Mouse (Mus musculus) lung, embryonic 14.5 days (tissue): ENCODE data around the gene 5730596B20Rik. TPM values are rescaled to one million over a fixed set of nuclear protein-coding genes. Genes with fewer than 3 reads are reported as not detected.

Source experiments
- ATAC-seq: fragments of 200-750 bp; cut with Nextera tagmentation; 2 replicates; pipeline ENCODE4 v1.8.0; 2017; ENCODE audit warnings: mild to moderate bottlenecking, moderate TSS enrichment, moderate library complexity; ENCODE audit not compliant: insufficient read depth
- DNase-seq: peaks from one replicate; pipeline ENCODE4 v3.0.0-alpha.2; 2015
- H3K27ac ChIP-seq: fragments of 300-500 bp; sonication (generic); 2 replicates; pipeline ENCODE4 v1.5.1; 2014; ENCODE audit warnings: low read depth, mild to moderate bottlenecking, moderate library complexity
- H3K27me3 ChIP-seq: fragments of 300-500 bp; sonication (generic); 2 replicates; pipeline ENCODE4 v1.6.1; 2014; ENCODE audit warnings: low read length, control low read depth; ENCODE audit not compliant: insufficient read depth
- H3K36me3 ChIP-seq: fragments of 300-500 bp; sonication (generic); 2 replicates; pipeline ENCODE4 v1.6.1; 2014; ENCODE audit warnings: control low read depth; ENCODE audit not compliant: insufficient read depth
- H3K4me1 ChIP-seq: fragments of 300-500 bp; sonication (generic); 2 replicates; pipeline ENCODE4 v1.6.1; 2014; ENCODE audit warnings: antibody characterized with exemption, control low read depth; ENCODE audit not compliant: insufficient read depth
- H3K4me2 ChIP-seq: fragments of 300-500 bp; sonication (generic); 2 replicates; pipeline ENCODE4 v1.6.1; 2014; ENCODE audit warnings: mild to moderate bottlenecking
- H3K4me3 ChIP-seq: fragments of 300-500 bp; sonication (generic); 2 replicates; pipeline ENCODE4 v1.5.1; 2014; ENCODE audit warnings: low read depth, low read length
- H3K9ac ChIP-seq: fragments of 300-500 bp; sonication (generic); 2 replicates; pipeline ENCODE4 v1.6.1; 2014
- H3K9me3 ChIP-seq: fragments of 300-500 bp; sonication (generic); 2 replicates; pipeline ENCODE4 v1.6.1; 2016; ENCODE audit warnings: low read depth, low read length, control low read depth
- CTCF ChIP-seq: IDR thresholded peaks from 2 replicates; pipeline ENCODE4 v1.5.1; 2016; ENCODE audit warnings: antibody characterized with exemption, low read depth
- WGBS: fragments of 180-500 bp; shearing (Covaris S2); extraction: QIAGEN DNeasy Blood & Tissue Kit; methylation state at CpG from one replicate; pipeline ENCODE4 v1.1.7; 2014; 5-methylcytosine and 5-hydroxymethylcytosine counted together
- polyA plus RNA-seq: library from polyadenylated mRNA; unstranded; fragments of >200 nt; fragmentation: Nextera tagmentation; extraction: Ambion mirVana; gene quantifications from 2 replicates; pipeline ENCODE4 v1.2.1, GENCODE M21; 2014

5730596B20Rik gene
- polyA plus RNA-seq, 1 experiment from 2014 or later, result 2.6 TPM

DNA sequence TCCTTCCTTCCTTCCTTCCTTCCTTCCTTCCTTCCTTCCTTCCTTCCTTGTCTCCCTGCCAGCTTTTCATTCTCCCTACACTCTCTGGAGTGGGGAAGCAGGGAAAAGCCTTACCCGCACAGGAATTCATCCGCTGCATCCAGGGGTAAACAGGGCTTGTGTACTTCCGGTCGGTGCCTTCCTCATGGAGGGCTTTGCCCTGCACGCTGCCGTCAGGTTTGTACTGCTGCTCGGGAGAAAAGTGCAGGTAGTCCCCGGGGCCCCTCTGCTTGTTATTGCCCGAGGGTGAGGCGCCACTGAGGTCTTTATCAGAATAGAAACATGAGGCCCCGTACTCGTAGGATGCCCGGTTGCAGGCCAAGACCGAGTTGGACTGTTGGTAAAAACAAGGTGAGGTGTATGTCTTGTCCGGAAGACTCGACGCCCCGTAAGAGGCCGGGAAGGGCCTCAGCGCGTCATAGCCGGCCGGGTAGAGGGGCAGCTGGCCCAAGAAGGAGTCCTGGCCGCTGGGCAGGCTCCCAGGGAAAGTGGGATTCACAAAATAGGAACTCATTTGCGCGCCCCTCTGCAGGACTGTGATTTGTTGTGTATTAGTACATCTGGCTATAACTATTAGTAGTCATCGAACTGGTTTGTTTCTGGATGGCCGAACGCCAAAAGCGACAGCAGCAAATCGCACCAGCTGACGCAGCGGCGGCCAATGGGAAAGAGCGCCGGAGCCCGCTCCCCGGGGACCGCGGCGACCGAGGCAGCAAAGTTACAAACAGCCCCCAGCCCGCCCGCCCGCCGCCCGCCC is 31.0 kb downstream of the 5730596B20Rik start, which contains the start of gene Hoxa6:
Hoxa6 (minus strand) TSS at position 651 of the 796 bp plus-strand sequence.
- ATAC-seq (no peak), DNase-seq (peak; percentile 88)
- H3K9ac ChIP-seq, result peak within 1 kb of the TSS; percentile 100
- H3K27me3 ChIP-seq, result peaks cover 90% of the 10 kb centered on the region
- WGBS, result 1% methylated on average over 47 of the region's 47 CpGs
- 0 out of 2 replicates have a peak, but pooled peaks cover 3% of the 10 kb centered on the region for H3K4me1 ChIP-seq
- peak within 1 kb of the TSS; percentile 89 for H3K27ac ChIP-seq
- no peaks in the 10 kb centered on the region for H3K9me3 ChIP-seq
- H3K4me2 ChIP-seq, result peak within 1 kb of the TSS; percentile 87
- H3K4me3 ChIP-seq, result peak within 1 kb of the TSS; percentile 90
- H3K36me3 ChIP-seq, result peaks cover 7% of the 10 kb centered on the region; the same call in 1 of the 2 replicates
- no peak for TF ChIP-seq CTCF

DNA sequence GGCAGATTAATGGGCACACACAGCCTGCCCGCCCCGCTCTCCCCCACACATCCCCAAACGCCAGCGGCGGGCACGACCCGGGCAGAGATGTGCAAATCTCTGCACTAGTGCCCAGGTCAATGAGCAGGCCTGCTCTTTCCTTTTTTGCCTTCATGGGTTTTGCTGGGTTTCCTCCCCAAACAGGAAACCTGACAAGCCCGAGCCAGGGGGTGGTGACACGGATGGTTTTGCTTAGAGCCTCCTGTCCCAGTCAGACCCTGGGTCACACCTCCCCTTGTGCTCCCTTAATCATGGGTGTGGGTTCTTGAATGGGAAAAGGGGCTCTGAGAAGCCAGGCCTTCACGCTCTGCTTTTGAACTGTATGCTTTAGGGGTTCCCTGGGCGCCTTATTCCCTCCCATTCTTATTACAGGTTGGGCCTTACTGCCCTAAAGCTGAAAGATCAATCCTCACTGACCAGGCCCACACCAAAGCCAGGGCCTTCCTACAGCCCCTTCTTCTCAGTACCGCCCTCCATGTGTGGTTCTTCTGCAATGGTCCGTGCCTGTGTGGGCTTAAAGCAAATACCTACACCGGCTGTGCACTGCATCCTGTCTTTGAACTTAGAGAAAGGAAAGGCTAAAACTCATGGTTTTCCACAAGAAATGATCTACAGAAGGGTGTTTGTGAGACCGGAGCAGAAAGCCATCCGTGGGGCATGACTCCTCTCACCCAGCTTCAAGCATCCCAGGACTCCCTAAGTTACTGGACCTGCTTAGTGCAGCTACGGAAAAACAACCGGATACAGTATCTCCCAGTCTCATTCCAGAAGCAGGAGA is 31.8 kb downstream of the 5730596B20Rik start:
- peak overlapping the region; percentile 89 for H3K27ac ChIP-seq
- no peak for ATAC-seq
- H3K36me3 ChIP-seq, result 0 out of 2 replicates have a peak, but pooled peaks cover 5% of the 10 kb centered on the region
- H3K9me3 ChIP-seq, result no peaks in the 10 kb centered on the region
- peaks cover 90% of the 10 kb centered on the region for H3K27me3 ChIP-seq
- peak overlapping the region; percentile 87 for H3K4me2 ChIP-seq
- 17% methylated on average over 18 of the region's 18 CpGs for WGBS
- H3K4me1 ChIP-seq, result 0 out of 2 replicates have a peak, but pooled peaks cover 3% of the 10 kb centered on the region
- peak overlapping the region; percentile 64 for H3K9ac ChIP-seq
- no peak for TF ChIP-seq CTCF
- H3K4me3 ChIP-seq, result peak overlapping the region; percentile 90
- no peak for DNase-seq

DNA sequence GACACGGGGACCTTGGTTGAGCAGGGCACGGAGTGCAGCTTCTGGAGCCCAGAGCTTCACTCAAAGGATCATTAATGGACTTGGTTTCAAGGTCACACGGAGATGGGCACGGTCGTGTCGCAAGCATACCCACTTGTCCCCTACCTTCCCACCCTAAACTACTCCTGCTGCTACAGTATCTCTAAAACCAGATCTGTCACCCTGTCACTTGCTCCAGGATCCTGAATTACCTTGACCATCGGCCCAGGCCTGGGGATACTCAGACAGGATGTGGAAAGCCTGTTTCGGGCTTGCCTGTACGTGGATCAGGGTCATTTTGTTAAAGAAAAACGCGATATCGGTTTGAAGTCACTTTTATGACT is 32.4 kb downstream of the 5730596B20Rik start:
- H3K4me2 ChIP-seq, result peak overlapping the region; percentile 87
- H3K9me3 ChIP-seq, result no peaks in the 10 kb centered on the region
- no peak for DNase-seq
- H3K4me3 ChIP-seq, result peak overlapping the region; percentile 90
- H3K27me3 ChIP-seq, result peaks cover 90% of the 10 kb centered on the region
- 0 out of 2 replicates have a peak, but pooled peaks cover 5% of the 10 kb centered on the region for H3K36me3 ChIP-seq
- TF ChIP-seq CTCF, result no peak
- WGBS, result 30% methylated on average over 12 of the region's 12 CpGs
- ATAC-seq, result no peak
- H3K4me1 ChIP-seq, result 0 out of 2 replicates have a peak, but pooled peaks cover 3% of the 10 kb centered on the region
- H3K9ac ChIP-seq, result peak overlapping the region; percentile 64
- H3K27ac ChIP-seq, result peak overlapping the region; percentile 89; the same call in 1 of the 2 replicates

DNA sequence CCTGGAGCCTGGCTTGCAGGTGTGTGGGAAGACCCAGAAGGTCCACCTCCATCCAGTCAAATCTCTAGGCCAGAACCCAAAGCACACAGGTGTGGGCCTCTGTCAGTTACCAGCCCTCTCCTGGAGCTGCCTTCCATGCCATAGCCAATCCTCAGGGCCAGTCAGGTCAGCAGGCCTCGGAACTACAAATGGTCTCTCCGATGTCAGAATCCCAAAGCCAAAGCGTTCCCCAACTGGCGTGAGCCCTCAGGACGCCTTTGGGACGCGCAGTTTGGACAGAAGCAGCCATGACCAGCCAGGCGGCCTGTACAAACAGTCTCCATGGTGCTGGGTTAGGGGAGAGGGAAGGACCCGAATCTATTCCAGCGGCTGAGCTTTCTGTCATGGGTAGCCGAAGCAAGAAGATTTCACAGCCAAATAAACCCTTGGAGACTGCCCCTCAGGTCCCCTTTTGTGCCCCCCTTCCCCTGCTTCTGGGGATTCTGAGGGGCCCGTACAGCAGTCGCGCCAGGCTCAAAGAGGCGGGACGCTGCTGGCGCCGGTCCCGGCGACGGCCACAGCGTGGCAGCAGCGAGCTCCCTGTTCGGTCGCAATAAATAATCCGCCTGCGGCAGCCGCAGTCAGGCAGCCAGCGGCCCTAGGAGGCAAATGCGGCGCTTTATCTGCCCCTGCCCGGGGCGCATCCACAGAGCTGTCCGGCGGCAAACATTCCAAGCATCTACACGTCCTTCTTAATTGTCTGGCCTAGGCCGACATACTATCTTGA is 34.1 kb downstream of the 5730596B20Rik start:
- H3K4me2 ChIP-seq, result peak overlapping the region; percentile 87
- no peaks in the 10 kb centered on the region for H3K9me3 ChIP-seq
- H3K4me1 ChIP-seq, result 0 out of 2 replicates have a peak, but pooled peaks cover 3% of the 10 kb centered on the region
- no peaks in the 10 kb centered on the region for H3K36me3 ChIP-seq
- ATAC-seq (peak; percentile 16), DNase-seq (peak; percentile 95)
- 3% methylated on average over 37 of the region's 37 CpGs for WGBS
- peak overlapping the region; percentile 58; the same call in 1 of the 2 replicates for H3K27ac ChIP-seq
- H3K4me3 ChIP-seq, result peak overlapping the region; percentile 43
- peak; percentile 78 for TF ChIP-seq CTCF
- H3K9ac ChIP-seq, result peak overlapping the region; percentile 40
- H3K27me3 ChIP-seq, result peaks cover 91% of the 10 kb centered on the region

DNA sequence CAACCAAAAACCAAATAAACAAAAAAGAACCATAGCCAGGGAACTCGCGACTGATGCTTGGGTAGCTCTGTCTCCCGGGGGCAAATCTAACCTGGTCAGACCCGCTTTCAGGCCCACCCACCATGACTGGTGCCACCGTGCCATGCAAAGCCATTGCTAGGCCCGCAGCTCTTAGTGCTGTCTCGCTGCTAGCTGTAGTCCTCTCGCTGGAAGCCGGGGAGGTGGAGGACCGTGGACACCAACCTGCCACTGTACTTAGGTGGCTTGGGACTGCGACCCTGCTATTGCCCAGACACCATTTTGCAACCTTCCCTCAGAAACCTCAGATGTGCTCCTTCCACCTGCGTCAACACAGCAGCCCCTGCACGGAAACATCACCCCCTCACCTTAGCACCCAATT is 34.7 kb downstream of the 5730596B20Rik start:
- WGBS, result 6% methylated on average over 13 of the region's 13 CpGs
- H3K4me2 ChIP-seq, result peak overlapping the region; percentile 87
- TF ChIP-seq CTCF, result no peak
- H3K4me1 ChIP-seq, result 0 out of 2 replicates have a peak, but pooled peaks cover 3% of the 10 kb centered on the region
- ATAC-seq, result no peak
- H3K9me3 ChIP-seq, result no peaks in the 10 kb centered on the region
- no peak for DNase-seq
- H3K27me3 ChIP-seq, result peaks cover 92% of the 10 kb centered on the region
- H3K27ac ChIP-seq, result 0 out of 2 replicates have a peak overlapping the region, but pooled peaks have one; percentile 50
- peak overlapping the region; percentile 40 for H3K9ac ChIP-seq
- H3K4me3 ChIP-seq, result peak overlapping the region; percentile 43
- H3K36me3 ChIP-seq, result no peaks in the 10 kb centered on the region

DNA sequence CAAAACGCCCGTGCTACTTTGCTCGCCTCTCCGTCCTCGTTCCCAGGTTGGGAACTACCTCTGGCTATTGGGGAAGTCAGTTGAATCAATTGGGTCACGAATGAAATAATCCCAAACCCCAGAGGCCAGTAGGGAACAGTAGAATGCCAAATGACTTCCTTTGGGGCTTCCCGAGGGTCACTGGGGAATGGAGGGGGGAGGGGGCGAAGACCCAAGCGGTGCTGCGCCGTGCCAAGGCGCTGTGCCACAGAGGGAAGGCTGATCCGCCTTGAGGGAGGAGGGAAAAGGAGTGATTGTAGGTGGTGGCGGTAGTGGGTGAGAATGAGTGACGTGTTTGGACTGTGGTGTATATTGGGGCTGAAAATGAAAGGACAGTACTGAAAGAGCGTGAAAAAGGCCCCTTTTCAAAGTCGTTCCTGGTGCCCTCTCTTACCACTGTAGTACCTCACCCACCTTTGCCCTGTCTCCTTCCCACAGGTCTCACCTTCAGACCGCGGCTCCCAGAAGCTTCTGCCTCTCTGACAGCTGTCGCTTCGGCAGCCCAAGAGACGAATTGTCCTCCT is 35.3 kb downstream of the 5730596B20Rik start:
- ATAC-seq (no peak), DNase-seq (peak; percentile 49)
- no peak for TF ChIP-seq CTCF
- Histone ChIP-seq H3K27ac (peak overlapping the region; percentile 85; the same call in 1 of the 2 replicates), H3K4me1 (0 out of 2 replicates have a peak, but pooled peaks cover 3% of the 10 kb centered on the region), H3K9ac (peak overlapping the region; percentile 40), H3K4me3 (peak overlapping the region; percentile 43), H3K27me3 (peaks cover 95% of the 10 kb centered on the region), H3K9me3 (no peaks in the 10 kb centered on the region), H3K4me2 (peak overlapping the region; percentile 87), H3K36me3 (no peaks in the 10 kb centered on the region)
- 4% methylated on average over 22 of the region's 22 CpGs for WGBS
